Mouse (Mus musculus): ENCODE measurements at regions not wholly inside any gene's neighbourhood (a gene's known extent, or its start where the extent isn't known, plus 50 kb on each side); places are given as distances from the start of the nearest gene placed in this dataset.

GRCm38 (mm10) chr12:98050057-98050456 is 209.2 kb downstream of the Galc start:
- Histone ChIP-seq H3K27ac (ENCODE audit: low read depth, low read length) (no peak overlapping the region), H3K36me3 (ENCODE audit: control insufficient read depth, insufficient read depth, low read length) (no peaks in the 10 kb centered on the region), H3K4me1 (replicated peaks; ENCODE audit: control insufficient read depth, insufficient read depth, low read length) (peaks cover 3% of the 10 kb centered on the region; the same call in 1 of the 2 replicates), H3K4me3 (ENCODE audit: low read depth, low read length) (no peak overlapping the region), H3K27me3 (ENCODE audit: control insufficient read depth, insufficient read depth, low read length) (no peaks in the 10 kb centered on the region), H3K9ac (ENCODE audit: low read length) (no peak overlapping the region), H3K9me3 (ENCODE audit: control insufficient read depth, low read length) (no peaks in the 10 kb centered on the region), H3K4me2 (ENCODE audit: low read depth, low read length, severe bottlenecking) (no peak overlapping the region)
- DNase-seq (ENCODE audit: low spot score) (no peak), ATAC-seq (replicated peaks; ENCODE audit: low FRiP score) (no peak)
- 40% methylated on average over 5 of the region's 5 CpGs for WGBS

DNA sequence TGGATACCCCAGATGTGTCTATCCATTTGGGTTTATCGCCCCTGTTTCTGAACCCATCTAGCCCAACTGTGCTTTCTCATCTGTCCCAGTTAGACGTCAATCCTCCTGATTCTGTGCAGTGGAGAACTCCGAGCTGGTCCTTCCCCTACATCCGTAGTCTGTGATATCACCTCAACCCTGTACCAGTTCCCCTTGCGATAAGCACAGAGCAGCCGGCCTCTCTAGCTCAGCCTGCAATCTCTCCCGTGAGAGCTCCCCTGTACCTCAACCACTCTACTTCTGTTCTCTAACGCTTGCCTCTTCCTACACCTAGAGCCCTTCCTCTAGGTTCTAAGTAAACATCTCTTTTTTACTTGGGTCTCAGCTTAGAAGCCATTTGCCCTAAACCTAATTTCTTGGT is 211.5 kb downstream of the Galc start:
- ATAC-seq (replicated peaks; ENCODE audit: low FRiP score) (no peak), DNase-seq (ENCODE audit: low spot score) (no peak)
- 87% methylated on average over 8 of the region's 8 CpGs for WGBS

DNA sequence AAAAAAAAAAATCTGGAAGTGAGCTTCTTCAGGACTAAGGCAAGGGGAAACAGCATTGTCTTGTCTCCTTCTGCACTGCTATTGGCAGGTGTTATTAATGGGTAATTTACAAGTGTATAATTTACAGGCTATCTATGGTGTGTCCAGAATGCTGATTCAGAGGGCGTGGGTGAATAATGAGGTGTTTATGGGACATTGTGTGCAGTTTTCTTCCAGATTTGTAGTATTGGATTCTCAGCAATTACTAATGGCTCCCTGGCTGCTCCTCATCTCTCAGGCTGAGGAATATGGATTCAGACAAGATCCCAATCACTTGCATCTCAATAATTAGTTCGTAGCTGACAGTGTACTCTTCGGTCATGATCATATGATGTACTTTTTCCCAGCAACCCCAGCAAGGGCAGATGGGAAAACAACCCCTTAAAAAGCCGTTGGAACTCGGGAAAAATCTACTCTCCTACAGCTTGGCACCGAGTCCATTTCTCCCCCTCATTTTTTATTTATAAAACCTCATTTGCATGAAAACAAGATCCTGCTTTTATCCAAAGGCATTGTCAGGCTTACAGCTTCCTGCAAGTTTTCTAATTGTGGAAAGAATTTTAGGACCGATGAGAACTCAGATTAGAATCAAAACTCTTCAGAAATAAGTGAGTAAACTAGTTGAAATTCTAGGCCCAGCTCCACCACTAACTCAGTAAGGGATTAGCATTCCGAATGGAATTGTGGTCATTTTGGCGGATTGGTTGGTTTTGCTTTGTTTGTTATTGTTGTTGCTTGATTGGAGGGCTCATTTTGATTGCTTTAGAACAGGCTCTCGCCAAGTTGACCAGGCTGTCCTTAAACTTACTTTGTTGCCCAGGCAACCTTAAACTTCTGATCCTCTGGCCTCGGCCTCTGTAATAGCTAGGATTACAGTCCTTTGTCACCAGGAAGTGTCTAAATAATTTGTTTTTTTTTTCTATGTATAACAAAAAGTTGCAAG is 212.5 kb downstream of the Galc start:
- Histone ChIP-seq H3K27ac (ENCODE audit: low read depth, low read length) (no peak overlapping the region), H3K4me2 (ENCODE audit: low read depth, low read length, severe bottlenecking) (no peak overlapping the region), H3K36me3 (ENCODE audit: control insufficient read depth, insufficient read depth, low read length) (no peaks in the 10 kb centered on the region), H3K4me3 (ENCODE audit: low read depth, low read length) (no peak overlapping the region), H3K9ac (ENCODE audit: low read length) (no peak overlapping the region), H3K27me3 (ENCODE audit: control insufficient read depth, insufficient read depth, low read length) (no peaks in the 10 kb centered on the region), H3K4me1 (replicated peaks; ENCODE audit: control insufficient read depth, insufficient read depth, low read length) (peaks cover 3% of the 10 kb centered on the region; the same call in 1 of the 2 replicates), H3K9me3 (ENCODE audit: control insufficient read depth, low read length) (no peaks in the 10 kb centered on the region)
- DNase-seq (ENCODE audit: low spot score) (no peak), ATAC-seq (replicated peaks; ENCODE audit: low FRiP score) (peak; percentile 54)
- WGBS = 45% methylated on average over 11 of the region's 11 CpGs

More for the DNA sequence above, 211.5 kb downstream of the Galc start:
- H3K36me3 ChIP-seq (ENCODE audit: control insufficient read depth, insufficient read depth, low read length) = no peaks in the 10 kb centered on the region
- no peak overlapping the region for H3K9ac ChIP-seq (ENCODE audit: low read length)
- H3K4me1 ChIP-seq (replicated peaks; ENCODE audit: control insufficient read depth, insufficient read depth, low read length) = peaks cover 3% of the 10 kb centered on the region; the same call in 1 of the 2 replicates
- H3K27me3 ChIP-seq (ENCODE audit: control insufficient read depth, insufficient read depth, low read length) = no peaks in the 10 kb centered on the region
- no peaks in the 10 kb centered on the region for H3K9me3 ChIP-seq (ENCODE audit: control insufficient read depth, low read length)
- no peak overlapping the region for H3K27ac ChIP-seq (ENCODE audit: low read depth, low read length)
- H3K4me3 ChIP-seq (ENCODE audit: low read depth, low read length) = no peak overlapping the region
- H3K4me2 ChIP-seq (ENCODE audit: low read depth, low read length, severe bottlenecking) = no peak overlapping the region

GRCm38 (mm10) chr12:98045784-98046458 is 213.3 kb downstream of the Galc start:
- no peak for ATAC-seq (replicated peaks; ENCODE audit: low FRiP score)
- no peaks in the 10 kb centered on the region for H3K9me3 ChIP-seq (ENCODE audit: control insufficient read depth, low read length)
- WGBS = 78% methylated on average over 5 of the region's 5 CpGs
- H3K27ac ChIP-seq (ENCODE audit: low read depth, low read length) = no peak overlapping the region
- H3K4me2 ChIP-seq (ENCODE audit: low read depth, low read length, severe bottlenecking) = no peak overlapping the region
- no peak overlapping the region for H3K4me3 ChIP-seq (ENCODE audit: low read depth, low read length)
- H3K9ac ChIP-seq (ENCODE audit: low read length) = no peak overlapping the region
- H3K4me1 ChIP-seq (replicated peaks; ENCODE audit: control insufficient read depth, insufficient read depth, low read length) = peaks cover 3% of the 10 kb centered on the region; the same call in 1 of the 2 replicates
- no peaks in the 10 kb centered on the region for H3K36me3 ChIP-seq (ENCODE audit: control insufficient read depth, insufficient read depth, low read length)
- no peaks in the 10 kb centered on the region for H3K27me3 ChIP-seq (ENCODE audit: control insufficient read depth, insufficient read depth, low read length)
- DNase-seq (ENCODE audit: low spot score) = no peak

DNA sequence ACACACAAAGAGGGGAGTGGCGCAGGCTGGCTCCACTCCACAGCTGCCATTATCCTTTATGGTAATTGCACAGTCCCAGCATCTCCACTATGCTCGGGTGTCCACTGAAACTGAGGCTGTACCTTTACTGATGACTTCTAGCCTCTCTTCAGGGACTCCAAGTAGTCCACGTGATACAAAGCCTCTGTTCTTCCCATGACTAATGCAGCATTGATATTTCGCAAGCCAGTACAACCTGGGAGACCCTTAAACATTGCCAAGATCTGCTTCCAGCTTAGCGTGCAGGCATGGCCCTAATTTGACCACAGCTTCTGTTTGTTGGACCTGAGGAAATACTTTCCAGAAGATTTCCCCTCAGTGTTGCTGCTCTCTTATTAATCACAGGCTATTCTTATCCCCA is 215.8 kb downstream of the Galc start:
- Histone ChIP-seq H3K9me3 (ENCODE audit: control insufficient read depth, low read length) (no peaks in the 10 kb centered on the region), H3K4me1 (replicated peaks; ENCODE audit: control insufficient read depth, insufficient read depth, low read length) (peaks cover 3% of the 10 kb centered on the region; the same call in 1 of the 2 replicates), H3K4me2 (ENCODE audit: low read depth, low read length, severe bottlenecking) (no peak overlapping the region), H3K36me3 (ENCODE audit: control insufficient read depth, insufficient read depth, low read length) (no peaks in the 10 kb centered on the region), H3K27ac (ENCODE audit: low read depth, low read length) (no peak overlapping the region), H3K27me3 (ENCODE audit: control insufficient read depth, insufficient read depth, low read length) (no peaks in the 10 kb centered on the region), H3K9ac (ENCODE audit: low read length) (no peak overlapping the region), H3K4me3 (ENCODE audit: low read depth, low read length) (no peak overlapping the region)
- DNase-seq (ENCODE audit: low spot score) (no peak), ATAC-seq (replicated peaks; ENCODE audit: low FRiP score) (no peak)
- WGBS = 79% methylated on average over 5 of the region's 5 CpGs

DNA sequence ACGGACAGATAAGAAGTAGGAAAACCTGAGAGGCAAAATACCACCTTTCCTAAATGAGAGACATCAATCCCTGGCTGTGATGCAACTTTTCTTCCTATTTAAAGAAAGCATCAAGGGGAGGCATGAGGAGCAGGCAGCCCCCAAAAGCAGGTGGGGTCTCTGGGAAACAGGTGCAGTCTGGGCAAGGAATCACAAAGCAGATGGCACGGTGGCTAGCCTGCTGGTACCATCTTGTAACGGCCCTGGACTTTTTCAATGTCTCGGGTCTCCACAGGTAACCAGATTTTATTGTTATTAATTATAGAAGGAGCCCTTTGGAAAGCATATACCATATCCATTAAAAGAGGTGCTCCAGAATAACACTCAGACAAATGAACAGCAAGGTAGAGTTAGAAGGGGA is 219.6 kb downstream of the Galc start:
- Histone ChIP-seq H3K9me3 (ENCODE audit: control insufficient read depth, low read length) (no peaks in the 10 kb centered on the region), H3K4me3 (ENCODE audit: low read depth, low read length) (no peak overlapping the region), H3K36me3 (ENCODE audit: control insufficient read depth, insufficient read depth, low read length) (no peaks in the 10 kb centered on the region), H3K9ac (ENCODE audit: low read length) (no peak overlapping the region), H3K27me3 (ENCODE audit: control insufficient read depth, insufficient read depth, low read length) (no peaks in the 10 kb centered on the region), H3K4me1 (replicated peaks; ENCODE audit: control insufficient read depth, insufficient read depth, low read length) (no peaks in the 10 kb centered on the region), H3K27ac (ENCODE audit: low read depth, low read length) (no peak overlapping the region), H3K4me2 (ENCODE audit: low read depth, low read length, severe bottlenecking) (no peak overlapping the region)
- ATAC-seq (replicated peaks; ENCODE audit: low FRiP score) (no peak), DNase-seq (ENCODE audit: low spot score) (no peak)
- WGBS = 91% methylated on average over 4 of the region's 4 CpGs

DNA sequence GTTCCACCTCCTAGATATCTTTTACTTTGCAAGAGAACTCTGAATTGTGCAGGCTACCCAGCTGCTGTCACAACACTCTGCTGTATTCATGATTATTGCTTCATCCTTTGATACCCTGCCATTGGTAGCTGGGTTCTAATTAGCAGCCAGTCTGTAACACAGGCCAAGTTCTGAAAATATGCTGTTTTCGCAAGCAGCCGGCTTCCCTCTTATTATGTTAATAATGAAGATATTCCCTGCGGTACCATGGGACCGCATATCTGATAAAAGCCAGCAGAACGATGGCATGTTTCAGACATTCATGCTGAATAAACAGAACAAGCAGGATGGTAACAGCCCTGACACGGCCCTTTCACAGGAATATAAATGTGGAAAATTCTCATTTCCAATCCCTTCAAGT is 235.6 kb downstream of the Galc start:
- H3K4me1 ChIP-seq (replicated peaks; ENCODE audit: control insufficient read depth, insufficient read depth, low read length) = no peaks in the 10 kb centered on the region
- DNase-seq (ENCODE audit: low spot score) (no peak), ATAC-seq (replicated peaks; ENCODE audit: low FRiP score) (0 out of 2 replicates have a peak, but pooled peaks have one; percentile 49)
- WGBS = 72% methylated on average over 6 of the region's 6 CpGs
- no peak overlapping the region for H3K4me2 ChIP-seq (ENCODE audit: low read depth, low read length, severe bottlenecking)
- no peaks in the 10 kb centered on the region for H3K9me3 ChIP-seq (ENCODE audit: control insufficient read depth, low read length)
- no peaks in the 10 kb centered on the region for H3K36me3 ChIP-seq (ENCODE audit: control insufficient read depth, insufficient read depth, low read length)
- H3K9ac ChIP-seq (ENCODE audit: low read length) = no peak overlapping the region
- no peak overlapping the region for H3K4me3 ChIP-seq (ENCODE audit: low read depth, low read length)
- no peak overlapping the region for H3K27ac ChIP-seq (ENCODE audit: low read depth, low read length)
- no peaks in the 10 kb centered on the region for H3K27me3 ChIP-seq (ENCODE audit: control insufficient read depth, insufficient read depth, low read length)

- Histone ChIP-seq H3K9me3 (ENCODE audit: control insufficient read depth, low read length) (no peaks in the 10 kb centered on the region), H3K27me3 (ENCODE audit: control insufficient read depth, insufficient read depth, low read length) (no peaks in the 10 kb centered on the region), H3K4me1 (replicated peaks; ENCODE audit: control insufficient read depth, insufficient read depth, low read length) (no peaks in the 10 kb centered on the region), H3K27ac (ENCODE audit: low read depth, low read length) (no peak overlapping the region), H3K4me3 (ENCODE audit: low read depth, low read length) (no peak overlapping the region), H3K36me3 (ENCODE audit: control insufficient read depth, insufficient read depth, low read length) (no peaks in the 10 kb centered on the region), H3K4me2 (ENCODE audit: low read depth, low read length, severe bottlenecking) (no peak overlapping the region), H3K9ac (ENCODE audit: low read length) (no peak overlapping the region)
- WGBS = 66% methylated on average over 8 of the region's 8 CpGs
- ATAC-seq (replicated peaks; ENCODE audit: low FRiP score) = no peak
- no peak for DNase-seq (ENCODE audit: low spot score)
These were observed 244.5 kb downstream of the Galc start for GRCm38 (mm10) chr12:98014607-98015278.
